Mouse (Mus musculus) stomach, postnatal 0 days (tissue): ENCODE measurements around the gene Ninj2.

Experiments
- CTCF ChIP-seq: IDR thresholded peaks from 2 replicates; pipeline ENCODE4 v1.5.1; 2016; ENCODE audit warnings: antibody characterized with exemption, low read depth, mild to moderate bottlenecking, moderate library complexity
- EP300 ChIP-seq: optimal IDR thresholded peaks from 2 replicates; pipeline ENCODE3; 2016; ENCODE audit warnings: antibody characterized with exemption

DNA sequence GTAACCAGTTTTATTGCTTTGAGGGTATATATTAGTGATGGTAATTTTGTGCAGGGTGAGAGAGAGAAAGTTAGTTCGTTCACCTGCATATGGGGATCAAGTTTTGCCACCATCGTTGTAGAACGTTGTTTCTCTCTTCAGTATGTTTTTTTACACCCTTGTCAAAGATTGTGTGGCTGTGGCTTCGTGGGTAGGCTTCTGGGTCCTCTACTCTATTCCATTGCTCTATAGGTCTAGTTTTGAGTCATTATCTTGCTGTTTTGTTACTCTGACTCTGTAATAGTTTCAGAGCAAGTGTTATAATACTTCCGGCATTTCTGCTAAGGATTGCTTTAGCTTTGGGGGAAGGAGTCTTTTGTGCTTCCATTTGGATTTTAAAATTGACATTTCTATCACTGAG lies 26.7 kb downstream of the Ninj2 start:
- TF ChIP-seq CTCF: no peak
- no peak for TF ChIP-seq EP300
